Mouse (Mus musculus): Measurements from ENCODE around the gene Prpf38a.
A peak's percentile ranks its signal among the peaks of the same experiment; 100 is the strongest.

Gene Prpf38a

DNA sequence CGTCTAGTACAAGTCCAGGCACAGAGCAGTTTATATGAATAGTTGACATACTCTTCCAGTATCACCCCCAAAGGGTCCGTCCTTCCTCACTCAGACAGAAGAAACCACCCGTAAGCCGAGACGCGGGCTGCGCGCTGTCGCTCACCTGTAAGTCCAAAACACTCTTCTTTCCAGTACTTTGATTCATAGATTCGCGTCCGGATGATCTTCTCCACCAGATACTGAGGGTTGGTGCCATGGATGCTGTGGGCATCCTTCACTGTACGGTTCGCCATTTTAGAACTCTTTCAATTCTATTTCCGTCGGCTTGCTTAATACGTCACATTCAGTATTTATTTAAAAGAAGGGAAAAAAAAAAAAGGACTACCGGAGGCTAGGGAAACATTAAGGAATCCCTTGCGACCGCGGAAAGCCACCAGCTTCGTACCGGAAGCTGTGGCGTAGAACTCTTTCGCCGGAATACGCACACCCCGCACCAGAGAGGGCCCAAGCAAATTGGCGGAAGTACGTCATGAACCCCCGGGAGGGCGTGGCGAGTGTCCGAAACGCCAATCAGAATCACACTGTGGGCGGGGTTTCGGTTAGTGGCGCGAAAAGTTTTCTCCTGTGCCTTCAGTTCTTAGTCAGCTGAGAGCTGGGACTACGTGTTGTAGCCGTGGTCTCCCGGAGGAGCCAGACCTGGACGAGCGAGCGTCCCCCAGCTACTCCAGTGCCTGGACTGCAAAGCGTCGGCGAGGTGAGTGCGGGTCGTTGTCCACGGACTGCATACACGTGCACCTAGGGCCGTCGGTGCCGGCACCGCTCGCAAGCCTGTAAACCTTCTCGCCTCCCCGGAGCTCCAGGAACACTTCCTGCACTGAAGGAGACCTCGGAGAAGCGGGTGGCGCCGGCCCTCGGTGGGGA lies at the start of gene Prpf38a, which contains the start of gene Orc1:
Gene Prpf38a, minus strand, starts transcription at position 497 of the 903 bp plus-strand sequence.
Gene Orc1, plus strand, starts transcription at position 584 of the 903 bp plus-strand sequence.
- DNase-seq, result peak; percentile 98

DNA sequence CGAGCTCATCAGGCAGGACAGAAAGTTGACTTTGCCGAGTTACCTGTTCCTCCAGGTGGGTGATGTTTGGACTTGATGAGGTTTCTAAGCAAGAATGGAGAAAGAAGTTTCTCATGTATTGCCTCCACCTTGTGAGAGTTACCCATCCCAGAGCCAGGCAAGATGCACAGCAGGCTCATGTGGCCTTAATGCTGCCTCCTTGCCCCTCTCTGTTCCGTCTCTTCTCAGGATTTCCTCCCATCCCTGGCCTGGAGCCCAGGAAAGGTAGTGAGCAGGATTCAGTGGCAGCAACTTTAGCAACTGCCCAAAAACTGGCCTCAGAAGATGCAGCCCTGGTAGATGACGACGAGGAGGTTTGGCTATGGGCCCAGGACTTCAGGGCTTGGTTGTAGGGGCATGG lies 47.9 kb upstream of the Prpf38a start:
- DNase-seq, result no peak

DNA sequence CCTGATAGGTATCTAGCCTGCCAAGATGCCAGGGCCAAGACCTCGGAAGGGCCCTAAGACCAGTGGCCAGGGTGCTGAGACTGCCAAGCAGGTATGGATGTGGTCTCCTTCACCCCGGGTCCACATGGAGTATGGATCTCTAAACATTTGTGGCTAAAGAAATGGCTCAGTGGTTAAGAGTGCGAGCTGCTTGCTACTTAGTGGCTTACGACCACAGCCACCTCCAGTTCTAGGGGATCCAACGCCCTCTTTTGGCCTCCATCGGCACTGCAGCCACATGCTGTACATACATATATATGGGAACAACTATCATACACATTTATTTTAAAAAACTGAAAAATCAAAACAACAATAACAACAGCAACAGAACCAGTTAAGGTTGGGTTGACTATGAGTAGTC lies 42.4 kb upstream of the Prpf38a start:
- DNase-seq, result peak; percentile 33

DNA sequence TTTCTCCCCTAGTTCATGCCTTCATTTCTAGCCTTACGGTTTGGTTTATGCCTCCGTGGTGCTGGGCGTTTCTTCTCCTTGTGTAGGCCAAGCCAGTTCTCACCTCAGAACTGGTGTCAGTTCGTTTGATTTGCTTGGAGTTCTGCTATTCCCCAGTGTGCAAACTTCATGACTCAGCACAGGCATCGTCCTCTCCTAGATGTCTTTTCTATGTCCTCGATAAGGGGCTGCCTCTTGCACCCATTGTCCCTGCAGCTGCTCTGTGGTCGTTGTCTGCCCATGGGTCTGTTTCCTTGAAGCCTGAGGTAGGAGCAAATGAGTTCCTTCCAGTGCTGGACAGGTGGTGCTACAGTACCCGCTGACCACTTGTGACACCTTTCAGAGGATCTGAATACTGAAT lies 41.4 kb upstream of the Prpf38a start:
- DNase-seq, result peak; percentile 24

DNA sequence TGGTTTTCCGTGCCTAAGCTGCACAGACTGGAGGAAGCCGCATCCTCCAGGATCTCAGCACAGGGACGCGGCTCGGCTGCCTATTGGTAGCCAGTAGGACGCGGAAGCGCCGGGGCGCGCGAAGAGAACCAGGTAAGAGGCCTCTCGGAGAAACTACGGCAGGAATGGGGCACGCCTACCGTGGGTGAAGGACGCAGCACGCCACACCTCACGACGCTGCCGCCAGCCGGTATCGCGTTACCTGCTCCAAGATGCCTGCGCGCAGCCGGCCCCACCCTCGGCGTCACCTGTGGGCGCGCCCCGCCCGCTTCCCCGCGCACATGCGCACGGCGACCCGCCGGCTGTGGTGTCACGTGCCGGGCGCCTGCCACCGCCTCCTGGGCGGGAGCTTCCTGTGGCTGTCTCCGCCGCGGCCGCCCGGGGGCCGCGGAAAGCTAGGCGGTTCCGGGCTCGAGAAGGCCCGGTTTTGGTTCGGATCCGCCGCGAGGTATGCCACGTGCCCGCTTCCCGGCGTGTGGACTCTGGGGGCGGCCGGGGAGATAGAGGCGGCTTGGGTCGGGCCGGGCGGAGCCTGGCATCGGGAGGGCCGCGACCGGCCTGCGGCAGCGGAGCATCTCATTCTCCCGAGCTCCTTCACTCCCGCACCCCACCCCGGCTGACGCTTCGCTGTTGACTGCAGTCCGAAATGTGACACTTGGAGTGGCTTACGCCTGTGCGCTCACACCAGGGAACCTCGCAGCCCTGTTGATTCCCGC lies 40.6 kb upstream of the Prpf38a start, which contains the start of gene Cc2d1b:
Gene Cc2d1b, plus strand, starts transcription at position 354 of the 755 bp plus-strand sequence.
- DNase-seq, result peak; percentile 96

DNA sequence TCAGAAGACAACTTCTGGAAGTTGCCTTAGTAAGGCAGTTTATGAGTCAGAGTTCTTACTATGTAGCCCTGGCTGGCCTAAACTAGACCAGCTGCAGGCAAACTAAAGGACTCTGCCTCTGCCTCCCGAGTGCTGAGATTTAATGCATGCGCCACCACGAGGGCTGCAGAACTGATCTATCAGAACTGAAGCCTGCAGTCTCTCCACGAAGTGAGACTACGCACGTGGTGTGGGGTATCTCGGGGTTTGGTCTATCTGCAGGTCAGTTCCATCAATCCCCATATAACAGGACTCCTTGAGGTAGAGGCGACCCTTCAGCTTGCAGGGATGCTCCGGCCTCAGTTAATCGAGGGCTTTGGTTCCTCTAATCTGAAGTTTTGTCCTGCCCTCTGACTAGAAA lies 40.0 kb upstream of the Prpf38a start:
- DNase-seq, result no peak

DNA sequence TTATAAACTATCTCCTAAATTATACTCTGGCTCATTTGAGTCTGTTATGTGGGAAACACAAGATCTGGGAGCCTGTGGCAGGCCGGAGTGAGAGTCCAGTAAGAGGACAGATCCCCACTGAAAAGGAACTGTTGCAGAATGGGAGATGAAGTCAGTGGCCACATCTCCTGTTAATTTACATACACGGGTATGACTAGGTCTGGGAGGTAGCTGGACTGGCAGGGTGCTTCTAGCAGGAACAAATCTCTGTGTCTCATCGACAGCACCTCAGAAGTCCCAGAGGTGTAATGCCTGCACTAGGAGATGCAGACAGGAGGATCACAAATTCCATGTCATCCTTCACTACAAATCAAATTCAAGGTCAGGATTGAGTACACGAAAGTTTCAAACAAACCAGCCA lies 39.5 kb upstream of the Prpf38a start:
- DNase-seq, result no peak

DNA sequence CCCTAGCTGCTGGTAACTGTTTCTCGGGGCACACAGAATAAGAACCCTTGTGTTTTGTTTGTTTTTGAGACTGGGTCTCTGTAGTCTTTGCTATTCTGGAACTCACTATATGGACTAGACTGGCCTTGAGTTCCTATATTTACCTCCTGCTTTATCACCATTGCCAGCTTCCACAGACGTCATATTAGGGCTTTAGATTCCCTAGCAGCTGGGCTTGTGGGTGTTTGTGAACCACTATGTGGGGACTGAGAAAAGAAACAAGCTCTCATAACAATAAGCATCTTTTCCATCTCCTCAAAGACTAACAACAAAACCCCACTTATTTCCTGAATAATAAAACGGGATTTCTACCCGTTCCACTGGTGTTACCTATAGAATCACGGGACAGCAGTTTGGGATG lies 31.8 kb upstream of the Prpf38a start:
- no peak for DNase-seq

DNA sequence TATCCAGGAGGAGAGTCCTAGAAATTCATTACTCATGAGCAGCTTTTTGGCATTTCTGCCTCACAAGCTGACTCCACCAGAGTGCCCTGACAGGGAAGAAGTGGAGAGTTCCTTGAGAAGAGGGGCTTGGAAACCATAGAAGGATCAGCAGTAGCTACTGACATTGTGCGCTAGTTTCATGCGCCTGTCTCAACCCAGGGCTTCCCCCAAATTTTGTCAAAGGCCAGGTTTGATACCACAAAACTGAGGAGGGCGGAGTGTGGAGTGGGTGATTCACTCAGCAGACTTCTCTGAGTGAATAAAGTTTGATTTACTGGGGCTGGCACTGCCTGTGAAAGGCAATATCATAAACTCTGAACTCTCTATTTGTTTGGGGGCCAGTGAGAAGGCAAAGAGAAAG lies 29.5 kb upstream of the Prpf38a start:
- DNase-seq, result no peak

DNA sequence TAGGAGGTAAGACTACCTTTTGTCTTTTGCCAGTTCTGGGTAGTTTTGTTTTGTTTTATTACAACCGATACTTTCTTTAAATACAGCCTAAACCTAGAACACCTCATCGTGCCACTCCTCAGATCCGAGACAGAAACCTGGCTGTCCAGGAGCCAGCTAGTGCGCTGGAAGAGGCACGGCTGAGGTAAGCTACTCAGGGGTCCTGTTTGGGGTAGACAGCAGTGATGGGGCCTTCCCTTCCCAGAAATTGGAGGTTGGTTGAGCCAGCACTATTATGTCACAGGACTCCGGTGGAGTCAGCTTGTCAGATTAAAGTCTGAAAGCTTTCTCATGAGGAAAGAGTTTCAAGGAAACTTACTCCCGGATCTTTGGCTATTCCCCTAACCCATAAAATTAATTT lies 22.7 kb upstream of the Prpf38a start:
- no peak for DNase-seq

DNA sequence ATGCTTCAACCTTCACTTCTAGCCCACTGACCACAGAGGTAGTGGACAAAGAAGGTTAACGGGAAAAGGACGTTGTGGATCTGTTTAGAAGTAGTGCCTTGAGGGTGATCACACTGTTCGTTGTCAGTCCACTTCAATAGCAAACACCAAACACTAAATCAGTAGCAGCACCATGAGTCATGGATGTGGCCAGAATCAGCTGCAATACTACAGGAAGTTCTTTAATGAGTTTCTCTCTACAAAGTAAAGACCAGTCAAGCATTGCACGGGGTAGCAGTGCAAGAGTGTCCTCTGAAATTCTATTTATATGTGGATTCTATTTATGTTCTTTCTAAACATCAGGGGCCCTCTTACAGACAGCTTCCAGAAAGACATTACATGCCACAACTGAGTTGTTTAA lies 19.2 kb upstream of the Prpf38a start:
- DNase-seq, result no peak

DNA sequence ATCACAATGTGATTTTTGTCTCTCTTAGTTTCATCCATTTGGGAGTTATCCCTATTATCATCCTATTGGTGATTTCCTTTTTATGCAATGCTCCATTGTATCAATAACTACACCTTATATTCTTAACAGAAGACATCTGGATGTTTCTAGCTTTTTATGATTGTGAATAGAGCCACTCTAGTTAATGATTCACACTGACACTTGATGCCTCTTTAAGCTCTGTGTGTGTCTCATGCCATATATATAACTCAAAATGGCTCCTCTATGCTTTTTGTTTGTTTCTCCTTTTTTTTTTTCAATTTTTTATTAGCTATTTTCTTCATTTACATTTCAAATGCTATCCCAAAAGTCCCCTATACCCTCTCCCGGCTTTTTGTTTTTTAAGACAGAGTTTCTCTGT lies 16.6 kb upstream of the Prpf38a start:
- DNase-seq, result no peak

DNA sequence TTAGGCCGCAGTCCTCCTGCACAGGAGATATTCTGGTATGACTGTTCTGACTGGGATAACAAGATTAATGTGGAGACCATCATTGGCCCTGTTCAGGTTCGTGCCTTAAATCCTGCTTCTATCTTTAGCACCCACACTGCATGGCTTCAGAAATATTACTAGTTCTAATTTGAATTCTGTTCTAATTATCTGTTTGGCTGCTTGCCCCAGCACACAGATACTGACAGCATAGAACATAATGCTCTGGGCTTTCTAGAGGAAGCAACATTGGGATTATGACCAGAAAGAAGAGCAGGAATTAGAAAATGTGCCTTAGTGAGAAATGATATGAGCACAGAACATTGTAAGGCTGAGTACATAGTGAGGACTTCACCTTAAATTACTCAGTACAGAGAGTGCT lies 14.2 kb upstream of the Prpf38a start:
- no peak for DNase-seq

DNA sequence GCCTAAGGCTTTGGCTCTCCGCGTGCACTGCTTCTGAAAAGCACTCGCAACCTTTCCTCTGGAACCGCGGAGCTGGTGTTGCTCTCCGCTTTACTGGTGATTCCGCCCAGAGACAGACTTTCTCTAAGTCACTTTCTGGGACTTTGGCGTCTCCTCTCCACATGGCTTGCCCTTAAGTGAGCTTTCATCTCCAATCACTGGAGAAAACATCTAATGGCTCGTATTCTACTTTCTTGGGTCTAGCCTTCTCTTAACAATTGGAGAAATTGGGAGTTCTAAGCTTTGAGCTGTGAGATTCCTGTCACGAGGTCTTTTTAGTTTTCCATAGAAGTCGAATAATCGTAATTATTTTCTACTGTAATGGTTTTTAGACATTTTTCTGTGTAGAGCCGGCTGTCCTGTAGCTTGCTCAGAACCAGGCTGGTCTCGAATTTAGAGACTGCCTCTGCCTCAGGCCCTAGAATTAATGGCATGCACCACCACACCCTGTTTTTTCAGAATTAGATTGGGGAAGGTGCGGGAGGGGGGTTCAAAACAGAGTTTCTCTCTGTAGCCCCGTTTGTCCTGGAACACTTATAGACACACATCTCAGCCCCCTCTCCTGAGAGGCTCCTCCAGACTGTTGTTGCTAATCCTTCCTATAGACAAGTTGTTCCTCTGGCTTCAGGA lies 741 bp upstream of the Prpf38a start:
- peak; percentile 34 for DNase-seq

DNA sequence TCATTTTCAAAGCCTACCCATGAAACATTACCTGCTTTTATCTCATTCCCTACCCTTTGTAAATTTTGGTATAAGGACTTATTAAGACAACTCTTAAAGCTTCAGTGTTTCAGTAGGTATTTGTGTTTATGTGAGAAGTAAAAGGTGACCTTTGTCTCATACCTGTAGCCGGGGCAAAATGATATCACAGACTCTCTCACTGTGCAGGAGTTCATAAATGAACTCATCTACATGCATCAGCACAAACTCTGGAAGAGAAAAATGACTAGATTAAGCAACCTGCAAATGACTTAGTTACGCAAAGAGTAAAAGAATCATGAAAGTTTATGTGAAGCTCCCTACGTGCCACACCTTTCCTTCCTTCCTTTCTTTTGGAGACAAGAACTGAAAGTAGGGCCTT lies 6.5 kb downstream of the Prpf38a start:
- DNase-seq, result no peak

DNA sequence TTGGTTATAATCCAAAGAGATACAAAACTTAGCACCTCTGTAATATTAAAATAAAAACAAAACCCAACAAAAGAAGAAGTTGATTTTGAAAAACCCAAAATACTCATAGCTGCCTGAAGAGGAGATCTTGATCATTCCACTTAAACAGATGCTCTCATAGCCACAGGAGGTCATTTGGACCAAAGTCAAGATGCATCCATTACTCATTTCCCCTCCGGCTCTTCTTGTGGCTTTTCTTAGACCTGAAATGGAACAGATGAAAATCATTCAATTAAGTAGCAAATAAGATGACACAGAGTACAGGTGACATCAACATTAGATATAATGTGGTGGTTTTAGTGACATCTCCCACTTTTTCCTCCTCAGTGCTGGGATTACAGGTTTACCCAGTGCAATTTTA lies 14.1 kb downstream of the Prpf38a start:
- no peak for DNase-seq

DNA sequence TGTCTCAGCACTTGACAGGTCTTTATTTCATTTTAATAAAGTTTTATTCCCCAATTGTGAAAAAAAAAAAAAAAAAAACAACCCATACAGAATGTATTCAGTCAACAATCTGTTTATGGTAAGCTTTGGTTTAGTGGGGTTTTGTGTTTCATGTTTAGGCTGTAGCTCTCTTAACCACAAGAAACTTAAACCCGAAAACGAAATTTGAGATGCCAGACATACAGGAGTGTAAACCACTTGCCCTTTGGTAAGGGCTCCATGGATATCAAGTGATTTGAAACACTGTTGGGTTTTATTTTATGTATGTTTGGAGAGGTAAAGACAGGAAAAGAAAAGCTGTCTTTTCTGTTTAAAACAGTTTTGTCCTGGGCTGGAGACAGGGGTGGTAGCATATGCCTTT lies 39.4 kb downstream of the Prpf38a start:
- DNase-seq, result no peak

Measured in liver (tissue).